In genomic region chr5:135724536-135725322, GRCm38 (mm10) we compare ENCODE assay signal across 8 mouse cellular contexts. TPM values are rescaled to one million over a fixed set of nuclear protein-coding genes. Genes with fewer than 3 reads are reported as not detected.
DNase-seq lines count a peak whose midpoint lies in the region; ATAC-seq lines count a peak whose summit lies in the region.

No protein-coding gene starts in this region.

- H3K9ac ChIP-seq in lung, embryonic 16.5 days (ENCODE audit: low read length) = no peak overlapping the region
- peak overlapping the region; percentile 57 for H3K9ac ChIP-seq in forebrain, embryonic 12.5 days
- H3K9ac ChIP-seq in limb, embryonic 13.5 days = peak overlapping the region; percentile 40; the same call in 1 of the 2 replicates
- peak overlapping the region; percentile 37; the same call in 1 of the 2 replicates for H3K9ac ChIP-seq in stomach, embryonic 16.5 days (ENCODE audit: low read length)

- H3K27ac ChIP-seq in lung, embryonic 16.5 days (ENCODE audit: low read length) = peak overlapping the region; percentile 59; the same call in 1 of the 2 replicates
- peak overlapping the region; percentile 99 for H3K27ac ChIP-seq in forebrain, embryonic 12.5 days
- H3K27ac ChIP-seq in limb, embryonic 13.5 days = peak overlapping the region; percentile 92
- peak overlapping the region; percentile 81 for H3K27ac ChIP-seq in stomach, embryonic 16.5 days (ENCODE audit: low read length)

- peaks cover 21% of the 10 kb centered on the region for H3K4me1 ChIP-seq in lung, embryonic 16.5 days (replicated peaks; ENCODE audit: control insufficient read depth, insufficient read depth, low read length)
- H3K4me1 ChIP-seq in forebrain, embryonic 12.5 days = peaks cover 51% of the 10 kb centered on the region
- H3K4me1 ChIP-seq in limb, embryonic 13.5 days = peaks cover 62% of the 10 kb centered on the region
- peaks cover 33% of the 10 kb centered on the region for H3K4me1 ChIP-seq in stomach, embryonic 16.5 days (ENCODE audit: control insufficient read depth, insufficient read depth, low read length)

- H3K27me3 ChIP-seq in lung, embryonic 16.5 days (ENCODE audit: control insufficient read depth, insufficient read depth, low read depth, low read length) = no peaks in the 10 kb centered on the region
- H3K27me3 ChIP-seq in forebrain, embryonic 12.5 days = no peaks in the 10 kb centered on the region
- H3K27me3 ChIP-seq in limb, embryonic 13.5 days = no peaks in the 10 kb centered on the region
- no peaks in the 10 kb centered on the region for H3K27me3 ChIP-seq in stomach, embryonic 16.5 days (ENCODE audit: control insufficient read depth, insufficient read depth, low read length)

- H3K4me2 ChIP-seq in lung, embryonic 16.5 days (ENCODE audit: low read depth, low read length) = no peak overlapping the region; the same call in 1 of the 2 replicates
- peak overlapping the region; percentile 63 for H3K4me2 ChIP-seq in forebrain, embryonic 12.5 days
- H3K4me2 ChIP-seq in limb, embryonic 13.5 days (replicated peaks) = peak overlapping the region; percentile 64
- H3K4me2 ChIP-seq in stomach, embryonic 16.5 days (ENCODE audit: low read depth, low read length) = peak overlapping the region; percentile 53

- no peaks in the 10 kb centered on the region for H3K9me3 ChIP-seq in lung, embryonic 16.5 days (ENCODE audit: control insufficient read depth, low read length)
- H3K9me3 ChIP-seq in forebrain, embryonic 12.5 days = no peaks in the 10 kb centered on the region
- H3K9me3 ChIP-seq in limb, embryonic 13.5 days = no peaks in the 10 kb centered on the region
- H3K9me3 ChIP-seq in stomach, embryonic 16.5 days (replicated peaks; ENCODE audit: control insufficient read depth, low read length) = no peaks in the 10 kb centered on the region

- DNase-seq in lung, adult 18-20 months = no peak
- DNase-seq in cerebellum, adult 9-10 months = no peak
- DNase-seq in urinary bladder, postnatal 36 days (ENCODE audit: low spot score in 2 of 2) = no peak
- DNase-seq in urinary bladder, postnatal 4 days (ENCODE audit: low spot score in 2 of 2) = no peak

- WGBS in lung, embryonic 16.5 days = 30% methylated on average over 9 of the region's 9 CpGs
- WGBS in forebrain, embryonic 12.5 days = 1% methylated on average over 9 of the region's 9 CpGs
- 6% methylated on average over 9 of the region's 9 CpGs for WGBS in limb, embryonic 13.5 days
- WGBS in stomach, embryonic 16.5 days = 28% methylated on average over 9 of the region's 9 CpGs

- no peaks in the 10 kb centered on the region for H3K36me3 ChIP-seq in lung, embryonic 16.5 days (ENCODE audit: control insufficient read depth, insufficient read depth, low read length)
- H3K36me3 ChIP-seq in forebrain, embryonic 12.5 days (replicated peaks) = peaks cover 18% of the 10 kb centered on the region
- H3K36me3 ChIP-seq in limb, embryonic 13.5 days = peaks cover 28% of the 10 kb centered on the region
- H3K36me3 ChIP-seq in stomach, embryonic 16.5 days (ENCODE audit: control insufficient read depth, insufficient read depth, low read length) = 0 out of 2 replicates have a peak, but pooled peaks cover 6% of the 10 kb centered on the region

- peak; percentile 27; the same call in 1 of the 2 replicates for ATAC-seq in lung, embryonic 16.5 days (ENCODE audit: low read depth)
- peak; percentile 86 for ATAC-seq in forebrain, embryonic 12.5 days (ENCODE audit: low FRiP score)
- ATAC-seq in limb, embryonic 13.5 days (ENCODE audit: low FRiP score, low read depth) = peak; percentile 60
- no peak for ATAC-seq in stomach, embryonic 16.5 days (ENCODE audit: insufficient read depth, low FRiP score)

- H3K4me3 ChIP-seq in lung, embryonic 16.5 days (ENCODE audit: low read length) = no peak overlapping the region
- peak overlapping the region; percentile 35; the same call in 1 of the 2 replicates for H3K4me3 ChIP-seq in forebrain, embryonic 12.5 days (replicated peaks)
- H3K4me3 ChIP-seq in limb, embryonic 13.5 days = 0 out of 2 replicates have a peak overlapping the region, but pooled peaks have one; percentile 37
- no peak overlapping the region for H3K4me3 ChIP-seq in stomach, embryonic 16.5 days (replicated peaks; ENCODE audit: low read length)

RNA-seq across cellular contexts. Expression of gene Tmem120a, which starts 19.5 kb away (rescaled TPM):
- polyA plus RNA-seq in lung, embryonic 16.5 days (2015; fragmentation: Nextera tagmentation; extraction: Ambion mirVana) = 37.9 and 38.8 TPM in 2 replicates
- 47.1 and 54.2 TPM in 2 replicates for polyA plus RNA-seq in forebrain, embryonic 12.5 days (2016; fragmentation: Nextera tagmentation; extraction: Ambion mirVana)
- polyA plus RNA-seq in limb, embryonic 13.5 days (2015; fragmentation: Nextera tagmentation; extraction: Ambion mirVana) = 49.3 and 49.4 TPM in 2 replicates
- polyA plus RNA-seq in stomach, embryonic 16.5 days (2015; fragmentation: Nextera tagmentation; extraction: Ambion mirVana) = 44.1 and 46.0 TPM in 2 replicates

RNA-seq across cellular contexts. Expression of gene Styxl1, which starts 53.5 kb away (rescaled TPM):
- polyA plus RNA-seq in lung, embryonic 16.5 days (2015; fragmentation: Nextera tagmentation; extraction: Ambion mirVana) = 0.84 and 1.2 TPM in 2 replicates
- 0.29 TPM in 1 of 2 replicates, not detected in the other for polyA plus RNA-seq in forebrain, embryonic 12.5 days (2016; fragmentation: Nextera tagmentation; extraction: Ambion mirVana)
- polyA plus RNA-seq in limb, embryonic 13.5 days (2015; fragmentation: Nextera tagmentation; extraction: Ambion mirVana) = 0.37 TPM in 1 of 2 replicates, not detected in the other
- 0.27 TPM in 1 of 2 replicates, not detected in the other for polyA plus RNA-seq in stomach, embryonic 16.5 days (2015; fragmentation: Nextera tagmentation; extraction: Ambion mirVana)

RNA-seq across cellular contexts. Expression of gene Mdh2, which starts 53.6 kb away (rescaled TPM):
- polyA plus RNA-seq in lung, embryonic 16.5 days (2015; fragmentation: Nextera tagmentation; extraction: Ambion mirVana) = 433 and 434 TPM in 2 replicates
- 520 and 524 TPM in 2 replicates for polyA plus RNA-seq in forebrain, embryonic 12.5 days (2016; fragmentation: Nextera tagmentation; extraction: Ambion mirVana)
- 449 and 457 TPM in 2 replicates for polyA plus RNA-seq in limb, embryonic 13.5 days (2015; fragmentation: Nextera tagmentation; extraction: Ambion mirVana)
- 547 and 553 TPM in 2 replicates for polyA plus RNA-seq in stomach, embryonic 16.5 days (2015; fragmentation: Nextera tagmentation; extraction: Ambion mirVana)

RNA-seq across cellular contexts. Expression of gene Por, which starts 54.9 kb away (rescaled TPM):
- polyA plus RNA-seq in lung, embryonic 16.5 days (2015; fragmentation: Nextera tagmentation; extraction: Ambion mirVana) = 77.4 and 83.5 TPM in 2 replicates
- 127 and 135 TPM in 2 replicates for polyA plus RNA-seq in forebrain, embryonic 12.5 days (2016; fragmentation: Nextera tagmentation; extraction: Ambion mirVana)
- polyA plus RNA-seq in limb, embryonic 13.5 days (2015; fragmentation: Nextera tagmentation; extraction: Ambion mirVana) = 89.7 and 93.5 TPM in 2 replicates
- polyA plus RNA-seq in stomach, embryonic 16.5 days (2015; fragmentation: Nextera tagmentation; extraction: Ambion mirVana) = 136 and 177 TPM in 2 replicates

Comparison
In these comparisons a context has a peak if more than half of its experiments do, and no peak if none do; other contexts are left out.
1. H3K4me3 ChIP-seq: peak in forebrain, embryonic 12.5 days (single experiment) and limb, embryonic 13.5 days (single experiment); none in lung, embryonic 16.5 days (single experiment) and stomach, embryonic 16.5 days (single experiment).
2. Peak in every context shown above with its lines, with median percentiles within 50 percentile points of each other: H3K27ac ChIP-seq.